Mouse (Mus musculus): ENCODE measurements around the gene Tmem117.

Tmem117 gene

GRCm38 (mm10) chr15:95138709-95139409, 509.8 kb downstream of the Tmem117 start:
- no peak for DNase-seq (ENCODE audit: extremely low spot score)

- no peak for DNase-seq (ENCODE audit: extremely low spot score)
Measured at GRCm38 (mm10) chr15:95144131-95144530, 515.1 kb downstream of the Tmem117 start.

GRCm38 (mm10) chr15:95145118-95145517, 516.1 kb downstream of the Tmem117 start:
- DNase-seq (ENCODE audit: extremely low spot score) = no peak

Measured in embryo, embryonic 9.5 days (tissue).